Comparison of ENCODE assay signal across 20 mouse cellular contexts in genomic region chr17:83845538-83845937, GRCm38 (mm10). TPM values are rescaled to one million over a fixed set of nuclear protein-coding genes. Genes with fewer than 3 reads are reported as not detected.
DNase-seq lines count a peak whose midpoint lies in the region; ATAC-seq lines count a peak whose summit lies in the region.
"Had no signal": no experiment of that assay in that cellular context is flagged by ENCODE, and none has a peak within 500 bp of the region (broad histone marks: within the 10 kb centered on the region; RNA-seq: fewer than 3 reads in every experiment).

No protein-coding gene starts in this region.

- no peaks in the 10 kb centered on the region for H3K27me3 ChIP-seq in kidney, embryonic 15.5 days
- H3K27me3 ChIP-seq in liver, embryonic 12.5 days (replicated peaks): no peaks in the 10 kb centered on the region
- no peaks in the 10 kb centered on the region for H3K27me3 ChIP-seq in neural tube, embryonic 15.5 days (replicated peaks)
- H3K27me3 ChIP-seq: heart, embryonic 15.5 days; midbrain, embryonic 12.5 days had no signal

- no peak overlapping the region for H3K4me2 ChIP-seq in kidney, embryonic 15.5 days
- peak overlapping the region; percentile 27; the same call in 1 of the 2 replicates for H3K4me2 ChIP-seq in liver, embryonic 12.5 days
- no peak overlapping the region for H3K4me2 ChIP-seq in neural tube, embryonic 15.5 days
- H3K4me2 ChIP-seq: heart, embryonic 15.5 days; hindbrain, embryonic 14.5 days; midbrain, embryonic 12.5 days had no signal

- no peak overlapping the region for H3K9ac ChIP-seq in kidney, embryonic 15.5 days
- H3K9ac ChIP-seq in liver, embryonic 12.5 days: no peak overlapping the region
- H3K9ac ChIP-seq in neural tube, embryonic 15.5 days (replicated peaks): no peak overlapping the region
- H3K9ac ChIP-seq: forebrain, postnatal 0 days; heart, embryonic 15.5 days; hindbrain, embryonic 14.5 days; midbrain, embryonic 12.5 days had no signal

- peak; percentile 58 for DNase-seq in kidney, postnatal 14 days
- peak; percentile 51 to 79 for DNase-seq in kidney, postnatal 36 days
- DNase-seq in yolk sac, embryonic 10.5 days (ENCODE audit: low spot score): peak; percentile 81
- no peak for DNase-seq in heart, adult 8-10 months (ENCODE audit: low spot score)
- DNase-seq: adrenal gland, adult 2 months; cerebellum, adult 11-12 months; cerebellum, postnatal 10 days; forebrain, postnatal 0 days; gastrocnemius, postnatal 25 days; heart, postnatal 4 days; layer of hippocampus, adult 9-11 months had no signal

- H3K36me3 ChIP-seq in kidney, embryonic 15.5 days: no peaks in the 10 kb centered on the region
- no peaks in the 10 kb centered on the region for H3K36me3 ChIP-seq in liver, embryonic 12.5 days
- no peaks in the 10 kb centered on the region for H3K36me3 ChIP-seq in neural tube, embryonic 15.5 days
- H3K36me3 ChIP-seq: embryonic facial prominence, embryonic 10.5 days; heart, embryonic 15.5 days; midbrain, embryonic 12.5 days had no signal

- WGBS in kidney, embryonic 15.5 days: 61% methylated on average over 8 of the region's 8 CpGs
- 53% methylated on average over 8 of the region's 8 CpGs for WGBS in liver, embryonic 12.5 days (ENCODE audit: insufficient replicate concordance)
- whole genome bisulfite sequencing in neural tube, embryonic 15.5 days: 83% methylated on average over 8 of the region's 8 CpGs

- peaks cover 21% of the 10 kb centered on the region; the same call in 1 of the 2 replicates for H3K4me1 ChIP-seq in kidney, embryonic 15.5 days
- peaks cover 58% of the 10 kb centered on the region for H3K4me1 ChIP-seq in liver, embryonic 12.5 days
- H3K4me1 ChIP-seq in neural tube, embryonic 15.5 days: peaks cover 8% of the 10 kb centered on the region

- H3K27ac ChIP-seq in kidney, embryonic 15.5 days: no peak overlapping the region
- peak overlapping the region; percentile 71 for H3K27ac ChIP-seq in liver, embryonic 12.5 days
- no peak overlapping the region for H3K27ac ChIP-seq in neural tube, embryonic 15.5 days (replicated peaks)
- H3K27ac ChIP-seq: embryonic facial prominence, embryonic 10.5 days; heart, embryonic 15.5 days; hindbrain, embryonic 14.5 days; midbrain, embryonic 12.5 days had no signal

- H3K9me3 ChIP-seq in kidney, embryonic 15.5 days (replicated peaks): no peaks in the 10 kb centered on the region
- no peaks in the 10 kb centered on the region for H3K9me3 ChIP-seq in liver, embryonic 12.5 days (replicated peaks)
- H3K9me3 ChIP-seq in neural tube, embryonic 15.5 days (replicated peaks): no peaks in the 10 kb centered on the region
- H3K9me3 ChIP-seq: embryonic facial prominence, embryonic 10.5 days; heart, embryonic 15.5 days; midbrain, embryonic 12.5 days had no signal

- no peak overlapping the region for H3K4me3 ChIP-seq in kidney, embryonic 15.5 days (replicated peaks)
- H3K4me3 ChIP-seq in liver, embryonic 12.5 days: no peak overlapping the region
- H3K4me3 ChIP-seq in neural tube, embryonic 15.5 days (replicated peaks): no peak overlapping the region
- H3K4me3 ChIP-seq: embryonic facial prominence, embryonic 10.5 days; heart, embryonic 15.5 days; midbrain, embryonic 12.5 days had no signal

- no peak; the same call in 1 of the 2 replicates for ATAC-seq in kidney, embryonic 15.5 days (replicated peaks; ENCODE audit: low FRiP score)
- peak; percentile 53; the same call in 1 of the 2 replicates for ATAC-seq in liver, embryonic 12.5 days
- ATAC-seq in neural tube, embryonic 15.5 days (ENCODE audit: low FRiP score): no peak
- ATAC-seq: forebrain, postnatal 0 days; inflammation-experienced regulatory T-cells, adult 6 months; lung, postnatal 0 days had no signal

RNA-seq across cellular contexts. Expression of gene Haao, which starts 2.2 kb away (rescaled TPM):
- 1.8 and 2.3 TPM in 2 replicates for polyA plus RNA-seq in kidney, embryonic 15.5 days (2015; fragmentation: Nextera tagmentation; extraction: Ambion mirVana)
- 7.1 and 7.7 TPM in 2 replicates for polyA plus RNA-seq in liver, embryonic 12.5 days (2016; fragmentation: Nextera tagmentation; extraction: Ambion mirVana)
- 0.22 and 3.6 TPM in 2 replicates for polyA plus RNA-seq in neural tube, embryonic 15.5 days (2015; fragmentation: Nextera tagmentation; extraction: Ambion mirVana)
- total RNA-seq in heart, adult 8-10 months (2022): under 1 TPM in 1 of 4 experiments, not detected in 3; 0.56 TPM
- total RNA-seq: forebrain, postnatal 0 days; gastrocnemius, postnatal 25 days had no signal
- polyA plus RNA-seq: embryonic facial prominence, embryonic 10.5 days; forebrain, postnatal 0 days; hindbrain, embryonic 14.5 days had no signal
